Mouse (Mus musculus): ENCODE results near the gene Ackr3.

The Ackr3 gene

GRCm38 (mm10) chr1:90203783-90204690, at the start of gene Ackr3:
Gene Ackr3, plus strand, starts transcription at chr1:90203980.
- peak; percentile 89 to 92 for DNase-seq

- DNase-seq: no peak
These were observed 47.2 kb upstream of the Ackr3 start for GRCm38 (mm10) chr1:90156589-90156988.

- DNase-seq: peak in 1 of 2 experiments; percentile 12
These were observed 43.9 kb upstream of the Ackr3 start for GRCm38 (mm10) chr1:90159927-90160326.

- DNase-seq: peak; percentile 48 to 76
These were observed 42.2 kb upstream of the Ackr3 start for GRCm38 (mm10) chr1:90161623-90162022.

GRCm38 (mm10) chr1:90162379-90162857, 41.4 kb upstream of the Ackr3 start:
- no peak for DNase-seq

- DNase-seq: no peak
These were observed 40.6 kb upstream of the Ackr3 start for GRCm38 (mm10) chr1:90163161-90163560.

GRCm38 (mm10) chr1:90164319-90164718, 39.5 kb upstream of the Ackr3 start:
- DNase-seq: no peak

- DNase-seq: no peak
These were observed 29.4 kb upstream of the Ackr3 start for GRCm38 (mm10) chr1:90174338-90174737.

- no peak for DNase-seq
These were observed 27.6 kb upstream of the Ackr3 start for GRCm38 (mm10) chr1:90176223-90176622.

GRCm38 (mm10) chr1:90177565-90177964, 26.2 kb upstream of the Ackr3 start:
- DNase-seq: no peak

GRCm38 (mm10) chr1:90177978-90178377, 25.8 kb upstream of the Ackr3 start:
- DNase-seq: no peak

GRCm38 (mm10) chr1:90180479-90180878, 23.3 kb upstream of the Ackr3 start:
- DNase-seq: no peak

GRCm38 (mm10) chr1:90180966-90181699, 22.6 kb upstream of the Ackr3 start:
- no peak for DNase-seq

GRCm38 (mm10) chr1:90182521-90182920, 21.3 kb upstream of the Ackr3 start:
- DNase-seq: no peak

GRCm38 (mm10) chr1:90183602-90184001, 20.2 kb upstream of the Ackr3 start:
- no peak for DNase-seq

GRCm38 (mm10) chr1:90186173-90186572, 17.6 kb upstream of the Ackr3 start:
- DNase-seq: no peak

GRCm38 (mm10) chr1:90186874-90187273, 16.9 kb upstream of the Ackr3 start:
- DNase-seq: no peak

- DNase-seq: no peak
These were observed 14.7 kb upstream of the Ackr3 start for GRCm38 (mm10) chr1:90189046-90189445.

GRCm38 (mm10) chr1:90201246-90201645, 2.5 kb upstream of the Ackr3 start:
- DNase-seq: peak in 1 of 2 experiments; percentile 44

- DNase-seq: no peak
These were observed 2.1 kb upstream of the Ackr3 start for GRCm38 (mm10) chr1:90201655-90202054.

- DNase-seq: peak; percentile 75 to 85
These were observed 1.4 kb upstream of the Ackr3 start for GRCm38 (mm10) chr1:90202207-90202978.

- no peak for DNase-seq
These were observed 439 bp upstream of the Ackr3 start for GRCm38 (mm10) chr1:90203341-90203740.

- DNase-seq: no peak
These were observed 1.0 kb downstream of the Ackr3 start for GRCm38 (mm10) chr1:90204821-90205220.

Data from kidney, postnatal 25 days (tissue).